Mouse (Mus musculus) neural tube, embryonic 15.5 days (tissue): ENCODE measurements around the gene Sys1. TPM values are rescaled to one million over a fixed set of nuclear protein-coding genes. Genes with fewer than 3 reads are reported as not detected.
A peak's percentile ranks its signal among the peaks of the same experiment; 100 is the strongest.

Experiments used
- ATAC-seq: fragments of 200-750 bp; cut with Nextera tagmentation; 2 replicates; pipeline ENCODE4 v1.8.0; 2017; ENCODE audit warnings: mild to moderate bottlenecking, moderate TSS enrichment, moderate library complexity; ENCODE audit not compliant: low FRiP score
- H3K27ac ChIP-seq: fragments of 300-500 bp; sonication (generic); replicated peaks from 2 replicates; pipeline ENCODE4 v1.5.1; 2015; ENCODE audit warnings: mild to moderate bottlenecking, inconsistent platforms
- H3K27me3 ChIP-seq: fragments of 300-500 bp; sonication (generic); replicated peaks from 2 replicates; pipeline ENCODE4 v1.6.1; 2015; ENCODE audit warnings: inconsistent platforms
- H3K36me3 ChIP-seq: fragments of 300-500 bp; sonication (generic); 2 replicates; pipeline ENCODE4 v1.6.1; 2015; ENCODE audit warnings: inconsistent platforms
- H3K4me1 ChIP-seq: fragments of 300-500 bp; sonication (generic); 2 replicates; pipeline ENCODE4 v1.6.1; 2015; ENCODE audit warnings: inconsistent platforms
- H3K4me2 ChIP-seq: fragments of 300-500 bp; sonication (generic); 2 replicates; pipeline ENCODE4 v1.6.1; 2015; ENCODE audit warnings: inconsistent platforms, mild to moderate bottlenecking, moderate library complexity
- H3K4me3 ChIP-seq: fragments of 300-500 bp; sonication (generic); replicated peaks from 2 replicates; pipeline ENCODE4 v1.5.1; 2015; ENCODE audit warnings: mild to moderate bottlenecking, inconsistent platforms
- H3K9ac ChIP-seq: fragments of 300-500 bp; sonication (generic); replicated peaks from 2 replicates; pipeline ENCODE4 v1.6.1; 2015; ENCODE audit warnings: mild to moderate bottlenecking, inconsistent platforms
- H3K9me3 ChIP-seq: fragments of 300-500 bp; sonication (generic); replicated peaks from 2 replicates; pipeline ENCODE4 v1.6.1; 2016; ENCODE audit warnings: inconsistent platforms
- WGBS: fragments of 180-500 bp; shearing (Covaris S2); methylation state at CpG from one replicate; pipeline ENCODE4 v1.1.7; 2015; ENCODE audit warnings: mixed read lengths; 5-methylcytosine and 5-hydroxymethylcytosine counted together
- polyA plus RNA-seq: library from polyadenylated mRNA; unstranded; fragments of >200 nt; fragmentation: Nextera tagmentation; extraction: Ambion mirVana; gene quantifications from 2 replicates; pipeline ENCODE4 v1.2.1, GENCODE M21; 2015

The Sys1 gene
- polyA plus RNA-seq, 1 experiment from 2014 or later, result 92.7 TPM

DNA sequence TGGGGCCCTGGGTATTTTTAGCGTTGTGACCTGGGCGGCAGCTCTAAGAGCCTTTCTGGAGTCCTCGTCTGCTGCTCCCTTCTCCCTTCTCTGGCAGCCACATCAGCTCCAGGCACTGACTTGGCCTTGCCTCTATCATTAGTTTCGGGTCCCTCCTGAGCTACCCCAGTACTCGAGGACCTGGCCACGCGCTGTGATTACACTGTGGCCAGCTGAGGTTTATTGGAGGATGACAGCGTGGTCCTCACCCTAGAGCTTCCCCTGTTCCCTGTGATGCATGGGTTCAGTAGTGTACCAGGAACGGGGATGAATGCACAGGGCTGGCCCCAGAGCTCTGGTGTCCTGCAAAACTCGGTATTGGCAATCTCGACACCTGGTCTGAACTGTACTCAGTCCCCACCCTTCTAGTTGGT is 30.4 kb downstream of the Sys1 start:
- H3K36me3 ChIP-seq, result peaks cover 17% of the 10 kb centered on the region
- H3K4me2 ChIP-seq, result peak overlapping the region; percentile 100
- peak; percentile 21 for ATAC-seq
- H3K9ac ChIP-seq, result peak overlapping the region; percentile 73
- H3K4me3 ChIP-seq, result peak overlapping the region; percentile 72
- peaks cover 19% of the 10 kb centered on the region for H3K4me1 ChIP-seq
- 9% methylated on average over 11 of the region's 11 CpGs for WGBS
- peak overlapping the region; percentile 45 for H3K27ac ChIP-seq
- no peaks in the 10 kb centered on the region for H3K9me3 ChIP-seq
- 0 out of 2 replicates have a peak, but pooled peaks cover 6% of the 10 kb centered on the region for H3K27me3 ChIP-seq

- Histone ChIP-seq H3K4me2 (peak overlapping the region; percentile 100; the same call in 1 of the 2 replicates), H3K9ac (no peak overlapping the region), H3K9me3 (no peaks in the 10 kb centered on the region), H3K27me3 (0 out of 2 replicates have a peak, but pooled peaks cover 6% of the 10 kb centered on the region), H3K36me3 (peaks cover 17% of the 10 kb centered on the region), H3K4me1 (peaks cover 19% of the 10 kb centered on the region), H3K4me3 (0 out of 2 replicates have a peak overlapping the region, but pooled peaks have one; percentile 72), H3K27ac (no peak overlapping the region)
- ATAC-seq, result no peak
- WGBS, result 64% methylated on average over 9 of the region's 9 CpGs
Measured at GRCm38 (mm10) chr2:164487812-164488211, 31.0 kb downstream of the Sys1 start.

- 51% methylated on average over 2 of the region's 2 CpGs for WGBS
- no peak overlapping the region for H3K9ac ChIP-seq
- ATAC-seq, result peak; percentile 24; the same call in 1 of the 2 replicates
Measured at GRCm38 (mm10) chr2:164494126-164494525, 37.4 kb downstream of the Sys1 start.

DNA sequence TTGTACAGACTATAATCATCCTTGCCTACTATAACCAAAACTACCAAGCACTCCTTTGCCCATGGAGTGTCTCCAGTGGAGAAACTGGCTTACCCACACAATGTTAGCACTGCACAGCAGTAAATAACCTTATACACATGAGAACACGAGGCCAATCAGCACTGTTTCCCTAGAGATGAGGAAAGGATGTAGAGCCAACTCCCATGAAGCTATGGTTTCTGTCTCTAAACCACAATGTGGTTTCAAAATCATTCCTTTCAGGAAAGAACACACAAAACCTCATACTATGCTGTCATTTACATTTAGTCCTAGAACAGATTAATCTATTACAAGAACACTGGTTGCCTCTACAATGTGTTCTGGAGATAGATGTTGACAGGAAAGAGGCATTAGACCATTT is 39.6 kb downstream of the Sys1 start:
- Histone ChIP-seq H3K4me1 (peaks cover 29% of the 10 kb centered on the region), H3K27ac (no peak overlapping the region), H3K9me3 (no peaks in the 10 kb centered on the region), H3K36me3 (peaks cover 16% of the 10 kb centered on the region), H3K9ac (no peak overlapping the region), H3K4me3 (no peak overlapping the region), H3K4me2 (peak overlapping the region; percentile 92), H3K27me3 (no peaks in the 10 kb centered on the region)
- no peak for ATAC-seq
- 65% methylated on average over 1 of the region's 1 CpGs for WGBS

More at GRCm38 (mm10) chr2:164494126-164494525, 37.4 kb downstream of the Sys1 start:
- H3K4me2 ChIP-seq, result no peak overlapping the region
- no peaks in the 10 kb centered on the region for H3K27me3 ChIP-seq
- no peak overlapping the region for H3K4me3 ChIP-seq
- H3K9me3 ChIP-seq, result no peaks in the 10 kb centered on the region
- no peak overlapping the region for H3K27ac ChIP-seq
- H3K4me1 ChIP-seq, result peaks cover 22% of the 10 kb centered on the region
- peaks cover 16% of the 10 kb centered on the region for H3K36me3 ChIP-seq

- ATAC-seq, result peak; percentile 91
- peak within 1 kb of the TSS; percentile 74 for H3K9ac ChIP-seq
- peak within 1 kb of the TSS; percentile 89 for H3K27ac ChIP-seq
- peak within 1 kb of the TSS; percentile 92 for H3K4me2 ChIP-seq
- peaks cover 19% of the 10 kb centered on the region for H3K36me3 ChIP-seq
- no peaks in the 10 kb centered on the region for H3K27me3 ChIP-seq
- H3K9me3 ChIP-seq, result no peaks in the 10 kb centered on the region
- H3K4me3 ChIP-seq, result peak within 1 kb of the TSS; percentile 89
- peaks cover 29% of the 10 kb centered on the region for H3K4me1 ChIP-seq
- WGBS, result 4% methylated on average over 43 of the region's 43 CpGs
Measured at GRCm38 (mm10) chr2:164496847-164497690, 40.3 kb downstream of the Sys1 start, which contains the start of gene Pigt. Pigt (plus strand) TSS chr2:164497520.

DNA sequence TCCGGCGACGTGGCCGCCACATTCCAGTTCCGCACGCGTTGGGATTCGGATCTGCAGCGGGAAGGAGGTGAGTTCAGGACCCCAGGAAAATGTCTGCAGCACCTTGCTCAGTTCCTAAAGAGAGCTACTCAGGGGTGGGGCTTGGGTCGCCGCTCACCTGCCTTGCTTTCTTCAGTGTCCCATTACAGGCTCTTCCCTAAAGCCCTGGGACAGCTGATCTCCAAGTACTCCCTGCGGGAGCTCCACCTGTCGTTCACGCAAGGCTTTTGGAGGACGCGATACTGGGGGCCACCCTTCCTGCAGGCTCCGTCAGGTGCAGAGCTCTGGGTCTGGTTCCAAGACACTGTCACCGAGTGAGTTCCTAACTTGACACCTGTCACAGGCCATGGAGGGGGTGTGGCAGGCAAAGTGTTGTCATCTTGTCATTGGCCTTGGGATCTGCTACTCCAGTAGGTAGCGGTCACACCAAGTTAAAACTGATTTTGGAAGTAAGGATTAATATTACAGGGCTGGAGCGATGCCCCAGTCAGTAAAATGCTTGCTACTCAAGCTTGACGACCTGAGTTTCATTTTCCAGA is 41.0 kb downstream of the Sys1 start:
- Histone ChIP-seq H3K9me3 (no peaks in the 10 kb centered on the region), H3K9ac (peak overlapping the region; percentile 74), H3K36me3 (peaks cover 26% of the 10 kb centered on the region), H3K4me1 (peaks cover 29% of the 10 kb centered on the region), H3K27me3 (no peaks in the 10 kb centered on the region), H3K27ac (peak overlapping the region; percentile 89), H3K4me3 (peak overlapping the region; percentile 89), H3K4me2 (peak overlapping the region; percentile 92)
- WGBS, result 6% methylated on average over 21 of the region's 21 CpGs
- ATAC-seq, result peak; percentile 19; the same call in 1 of the 2 replicates

- no peak overlapping the region for H3K4me3 ChIP-seq
- ATAC-seq, result no peak
- H3K27ac ChIP-seq, result no peak overlapping the region
- H3K4me1 ChIP-seq, result peaks cover 29% of the 10 kb centered on the region
- H3K9ac ChIP-seq, result no peak overlapping the region
- H3K4me2 ChIP-seq, result no peak overlapping the region
- no peaks in the 10 kb centered on the region for H3K27me3 ChIP-seq
- H3K36me3 ChIP-seq, result peaks cover 41% of the 10 kb centered on the region
- peaks cover 3% of the 10 kb centered on the region; the same call in 1 of the 2 replicates for H3K9me3 ChIP-seq
- WGBS, result 82% methylated on average over 5 of the region's 5 CpGs
Measured at GRCm38 (mm10) chr2:164499317-164499716, 42.6 kb downstream of the Sys1 start.

- Histone ChIP-seq H3K9ac (no peak overlapping the region), H3K4me2 (no peak overlapping the region), H3K4me1 (peaks cover 29% of the 10 kb centered on the region), H3K4me3 (no peak overlapping the region), H3K27ac (no peak overlapping the region), H3K27me3 (no peaks in the 10 kb centered on the region), H3K36me3 (peaks cover 53% of the 10 kb centered on the region), H3K9me3 (peaks cover 11% of the 10 kb centered on the region; the same call in 1 of the 2 replicates)
- peak; percentile 22; the same call in 1 of the 2 replicates for ATAC-seq
- WGBS, result 52% methylated on average over 7 of the region's 7 CpGs
Measured at GRCm38 (mm10) chr2:164500511-164500910, 43.7 kb downstream of the Sys1 start.

DNA sequence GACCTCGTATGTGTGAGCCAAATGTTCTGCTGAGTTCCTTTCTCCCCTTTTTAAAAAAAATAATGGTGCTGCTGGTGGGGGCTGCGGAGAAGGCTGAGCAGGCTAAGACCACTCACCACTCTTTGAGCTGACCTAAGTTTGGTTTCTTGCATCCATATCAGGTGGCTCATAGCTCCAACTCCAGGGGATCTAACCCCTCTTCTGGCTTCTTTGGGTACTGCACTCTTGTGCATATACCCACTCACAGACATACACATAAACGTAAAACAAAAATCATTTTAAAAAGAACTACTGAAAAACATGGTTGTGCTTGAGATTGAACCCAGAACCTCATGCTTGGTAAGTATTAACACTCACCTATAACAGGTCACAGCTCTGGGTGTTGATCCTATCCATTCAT is 48.2 kb downstream of the Sys1 start:
- Histone ChIP-seq H3K27ac (no peak overlapping the region), H3K36me3 (peaks cover 70% of the 10 kb centered on the region), H3K9me3 (peaks cover 11% of the 10 kb centered on the region; the same call in 1 of the 2 replicates), H3K4me1 (0 out of 2 replicates have a peak, but pooled peaks cover 4% of the 10 kb centered on the region), H3K9ac (no peak overlapping the region), H3K4me3 (no peak overlapping the region), H3K27me3 (no peaks in the 10 kb centered on the region), H3K4me2 (no peak overlapping the region)
- 96% methylated on average over 3 of the region's 3 CpGs for WGBS
- no peak for ATAC-seq

DNA sequence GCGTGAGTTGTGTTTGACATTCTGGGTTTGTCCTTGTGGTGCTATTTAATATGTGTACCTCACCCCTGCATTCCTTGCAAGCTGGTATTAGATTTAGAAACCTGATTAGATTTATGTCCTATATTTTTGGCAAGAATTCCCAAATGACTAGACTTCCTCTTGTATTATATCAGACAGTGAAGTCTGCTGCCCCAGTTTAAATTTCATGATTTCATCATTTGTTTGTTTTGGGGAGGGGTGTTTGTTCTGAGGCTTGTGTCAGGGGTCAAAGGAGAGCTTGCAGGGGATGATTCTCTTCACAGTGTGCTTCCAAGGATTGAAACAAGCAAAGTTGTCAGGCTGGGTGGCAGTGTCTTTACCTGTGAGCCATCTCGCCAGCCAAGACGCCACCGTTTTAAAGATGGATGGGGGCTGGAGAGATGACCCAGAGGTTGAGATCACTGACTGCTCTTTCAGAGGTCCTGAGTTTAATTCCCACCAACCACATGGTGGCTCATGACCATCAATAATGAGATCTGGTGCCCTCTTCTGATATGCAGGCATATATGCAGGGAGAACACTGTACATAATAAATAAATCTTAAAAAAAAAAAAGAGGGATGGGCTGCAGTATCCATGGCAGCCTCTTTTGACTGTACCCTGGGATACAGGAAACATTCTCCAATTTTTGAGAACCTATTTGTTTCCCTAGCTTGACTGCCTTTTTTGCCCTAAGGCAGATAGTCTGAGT is 49.0 kb downstream of the Sys1 start:
- peaks cover 11% of the 10 kb centered on the region; the same call in 1 of the 2 replicates for H3K9me3 ChIP-seq
- 92% methylated on average over 4 of the region's 4 CpGs for WGBS
- peaks cover 62% of the 10 kb centered on the region for H3K36me3 ChIP-seq
- H3K9ac ChIP-seq, result no peak overlapping the region
- H3K4me1 ChIP-seq, result no peaks in the 10 kb centered on the region
- H3K27ac ChIP-seq, result no peak overlapping the region
- no peak overlapping the region for H3K4me2 ChIP-seq
- H3K27me3 ChIP-seq, result no peaks in the 10 kb centered on the region
- H3K4me3 ChIP-seq, result no peak overlapping the region
- ATAC-seq, result no peak

- WGBS, result 85% methylated on average over 19 of the region's 19 CpGs
- H3K9ac ChIP-seq, result no peak overlapping the region
- peaks cover 45% of the 10 kb centered on the region for H3K36me3 ChIP-seq
- H3K27me3 ChIP-seq, result no peaks in the 10 kb centered on the region
- no peak overlapping the region for H3K27ac ChIP-seq
- H3K4me1 ChIP-seq, result no peaks in the 10 kb centered on the region
- H3K4me2 ChIP-seq, result no peak overlapping the region
- no peak overlapping the region for H3K4me3 ChIP-seq
- peaks cover 11% of the 10 kb centered on the region; the same call in 1 of the 2 replicates for H3K9me3 ChIP-seq
- no peak for ATAC-seq
Measured at GRCm38 (mm10) chr2:164507811-164508210, 51.0 kb downstream of the Sys1 start.
